Mouse (Mus musculus) bone marrow macrophage, adult 2 months (primary cell): ENCODE measurements around the gene Cfhr2. TPM values are rescaled to one million over a fixed set of nuclear protein-coding genes. Genes with fewer than 3 reads are reported as not detected.
"Not testable (repeated sequence)": the region's sequence is repeated elsewhere in the genome, so short reads cannot be mapped to it uniquely, and the experiment has no call there.

Experiments
- H3K27ac ChIP-seq: 2 replicates; pipeline ENCODE4 v1.5.1; 2012; ENCODE audit warnings: low read depth, low read length; ENCODE audit not compliant: insufficient read depth
- H3K4me1 ChIP-seq: 2 replicates; pipeline ENCODE4 v1.6.1; 2012; ENCODE audit warnings: low read length; ENCODE audit not compliant: control insufficient read depth, insufficient read depth
- H3K4me3 ChIP-seq: 2 replicates; pipeline ENCODE4 v1.5.1; 2012; ENCODE audit warnings: mild to moderate bottlenecking, low read length, moderate library complexity; ENCODE audit not compliant: insufficient read depth
- CTCF ChIP-seq: IDR thresholded peaks from 2 replicates; pipeline ENCODE4 v1.5.1; 2012; ENCODE audit warnings: low read depth, mild to moderate bottlenecking, low read length, moderate library complexity
- POLR2A ChIP-seq: IDR thresholded peaks from 2 replicates; pipeline ENCODE4 v1.6.1; 2012; ENCODE audit warnings: mild to moderate bottlenecking, low read depth, low read length, borderline replicate concordance
- polyA plus RNA-seq: library from polyadenylated mRNA; stranded (reverse); fragments of >200 nt; gene quantifications from 2 replicates; pipeline ENCODE4 v1.2.4, GENCODE M21; 2012; ENCODE audit not compliant: missing spikeins, insufficient read depth, insufficient read length

Cfhr2 gene
- polyA plus RNA-seq = 1.4 TPM in 1 of 2 replicates, not detected in the other

GRCm38 (mm10) chr1:139858548-139858947 is at the start of gene Cfhr2:
TSS of gene Cfhr2 (minus strand) at chr1:139858702.
- H3K27ac ChIP-seq = no peak within 1 kb of the TSS
- H3K4me3 ChIP-seq = no peak within 1 kb of the TSS
- H3K4me1 ChIP-seq = no peaks in the 10 kb centered on the region
- no peak for TF ChIP-seq CTCF
- no peak for TF ChIP-seq POLR2A

- Histone ChIP-seq H3K4me3 (no peak overlapping the region), H3K4me1 (no peaks in the 10 kb centered on the region), H3K27ac (no peak overlapping the region)
- no peak for TF ChIP-seq CTCF
- TF ChIP-seq POLR2A = no peak
Measured at GRCm38 (mm10) chr1:139863751-139864150, 5.2 kb upstream of the Cfhr2 start.

- Histone ChIP-seq H3K4me3 (no peak overlapping the region), H3K27ac (no peak overlapping the region), H3K4me1 (no peaks in the 10 kb centered on the region)
- TF ChIP-seq CTCF (no peak), POLR2A (no peak)
Measured at GRCm38 (mm10) chr1:139860176-139860575, 1.7 kb upstream of the Cfhr2 start.

GRCm38 (mm10) chr1:139839699-139840098 is 18.8 kb downstream of the Cfhr2 start:
- Histone ChIP-seq H3K4me1 (no peaks in the 10 kb centered on the region), H3K27ac (no peak overlapping the region), H3K4me3 (no peak overlapping the region)
- TF ChIP-seq CTCF = no peak
- no peak for TF ChIP-seq POLR2A

- no peak overlapping the region for H3K4me3 ChIP-seq
- no peaks in the 10 kb centered on the region for H3K4me1 ChIP-seq
- no peak overlapping the region for H3K27ac ChIP-seq
- TF ChIP-seq CTCF (no peak), POLR2A (no peak)
Measured at GRCm38 (mm10) chr1:139839290-139839689, 19.2 kb downstream of the Cfhr2 start.

GRCm38 (mm10) chr1:139808594-139808993 is 49.9 kb downstream of the Cfhr2 start:
- H3K4me1 ChIP-seq = no peaks in the 10 kb centered on the region
- TF ChIP-seq POLR2A = no peak
- TF ChIP-seq CTCF = no peak
- H3K27ac ChIP-seq = no peak overlapping the region
- H3K4me3 ChIP-seq = no peak overlapping the region

GRCm38 (mm10) chr1:139781143-139781542 is 77.4 kb downstream of the Cfhr2 start, which contains the start of gene Gm4788:
TSS of gene Gm4788 (minus strand) at chr1:139781243.
- Histone ChIP-seq H3K27ac (no peak within 1 kb of the TSS), H3K4me3 (no peak within 1 kb of the TSS), H3K4me1 (no peaks in the 10 kb centered on the region)
- TF ChIP-seq POLR2A (no peak), CTCF (no peak)

GRCm38 (mm10) chr1:139769913-139770312 is 88.6 kb downstream of the Cfhr2 start:
- H3K4me3 ChIP-seq, H3K27ac ChIP-seq, H3K4me1 ChIP-seq: not testable (repeated sequence)

Other genes starting within 250 kb of the Cfhr2 start
- gene Gm4788, start 77.5 kb downstream of the Cfhr2 start, polyA plus RNA-seq = not detected in 2 replicates